Mouse (Mus musculus) lung, adult 18-20 months (tissue): ENCODE measurements at regions not wholly inside any gene's neighbourhood (a gene's known extent, or its start where the extent isn't known, plus 50 kb on each side); places are given as distances from the start of the nearest gene placed in this dataset.

ENCODE experiments used
- DNase-seq, 2 experiments: peaks; one replicate each; pipeline ENCODE4 v3.0.0; 2022; ENCODE audit warnings: mixed read lengths in 2 of 2

DNA sequence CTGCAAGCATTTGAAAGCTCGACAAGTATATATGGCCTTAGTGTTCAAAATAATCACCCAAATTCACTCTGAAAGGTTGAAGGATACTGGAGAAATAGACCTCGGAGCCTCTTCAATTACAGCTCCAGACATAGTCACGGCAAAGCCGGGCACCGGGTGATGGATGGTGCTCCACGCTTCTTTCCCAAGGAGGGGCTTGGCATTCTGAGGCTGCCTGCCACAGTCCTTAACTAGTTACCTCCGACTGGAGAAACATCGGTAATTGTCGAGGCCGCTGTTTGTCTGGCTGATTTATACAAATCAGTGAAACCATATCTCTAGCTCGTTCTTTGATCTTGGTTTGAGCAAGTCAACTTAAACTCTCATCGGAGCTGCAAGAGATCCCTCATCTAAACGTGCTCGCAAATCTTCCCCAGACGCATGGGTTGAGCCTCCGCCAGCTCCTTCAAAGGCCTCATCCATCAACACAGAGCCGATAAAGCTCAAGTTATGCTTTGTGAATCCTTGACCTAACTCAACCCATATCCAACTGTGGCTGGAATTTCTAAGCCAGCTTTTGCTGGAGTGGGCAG is 145.4 kb upstream of the Stx16 start:
- no peak for DNase-seq

DNA sequence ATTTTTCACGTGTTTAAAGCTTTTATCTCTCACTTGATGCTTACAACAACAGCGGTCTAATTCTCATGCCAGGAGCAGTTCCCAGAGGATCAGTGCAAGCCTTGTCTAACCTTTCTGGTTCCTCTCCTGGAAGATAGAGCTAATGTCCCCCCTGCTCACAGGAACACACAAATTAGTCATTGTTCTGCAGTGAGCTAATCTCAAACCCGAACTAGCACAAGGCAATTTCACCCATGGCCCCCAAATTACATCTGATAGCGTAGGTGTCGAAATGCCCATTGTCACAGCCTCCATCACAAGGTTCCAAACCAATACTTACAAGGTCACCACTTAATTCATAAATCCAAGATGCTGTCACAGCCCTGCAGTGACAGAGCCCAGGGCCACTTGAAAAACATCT is 140.4 kb upstream of the Stx16 start:
- DNase-seq: no peak

DNA sequence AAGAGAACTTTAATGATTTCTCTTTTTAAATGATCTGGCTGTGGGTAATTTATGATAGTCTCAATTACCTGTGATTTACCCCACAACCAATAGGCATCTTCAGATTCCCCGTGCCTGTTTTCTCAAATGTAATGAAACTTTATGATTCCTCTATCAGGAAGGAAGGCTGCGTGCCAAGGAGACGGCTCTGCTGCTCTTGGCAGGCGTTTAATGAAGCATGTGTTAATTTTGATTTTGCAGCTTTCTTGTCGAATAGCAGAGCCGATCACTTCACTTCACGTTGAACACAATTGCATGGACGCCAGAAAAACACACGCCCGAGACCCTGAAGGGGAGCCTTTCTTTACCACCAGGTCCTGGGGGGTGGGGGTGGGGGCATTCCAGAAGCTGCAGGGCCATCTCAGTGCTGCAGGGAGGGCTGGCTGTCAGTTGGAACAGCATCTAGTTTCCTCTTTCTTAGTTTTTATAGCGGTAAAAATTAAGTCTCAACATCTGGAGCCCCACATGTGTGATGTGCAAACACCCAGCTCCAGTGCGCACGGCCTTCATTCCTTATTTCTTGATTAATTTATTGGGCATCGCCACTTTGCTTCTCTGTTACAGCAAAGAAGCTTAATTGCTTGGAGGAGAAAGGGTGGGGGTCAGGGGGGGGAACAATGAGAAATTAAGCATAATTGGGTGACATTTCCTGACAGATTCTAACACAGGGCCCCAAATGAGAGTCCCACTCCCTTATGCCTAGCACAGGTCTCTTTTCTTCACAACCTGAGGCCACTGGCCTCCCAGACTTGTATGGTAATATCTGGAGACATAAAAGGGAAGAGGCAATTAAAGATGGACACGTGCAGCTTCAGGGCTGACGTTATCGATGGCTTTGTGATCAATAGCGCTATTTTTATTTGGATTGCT is 138.3 kb upstream of the Stx16 start:
- DNase-seq: no peak

DNA sequence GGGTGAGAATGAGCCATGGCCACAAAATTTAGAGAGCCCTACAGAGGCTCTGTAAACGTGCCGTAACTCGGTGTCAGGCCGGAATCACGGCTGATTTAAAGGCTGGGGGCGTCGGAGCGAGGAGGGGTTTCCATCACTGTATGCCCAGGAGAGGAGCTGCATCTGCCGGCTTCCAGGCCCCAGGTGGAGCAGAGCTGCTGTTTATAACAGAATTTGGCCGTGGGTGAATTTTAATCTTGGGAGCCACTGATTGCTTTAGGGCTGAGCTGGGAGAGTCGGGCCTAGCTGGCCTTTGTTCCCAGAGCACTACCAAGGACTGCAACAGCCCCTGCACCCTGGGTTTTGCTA is 137.7 kb upstream of the Stx16 start:
- no peak for DNase-seq

DNA sequence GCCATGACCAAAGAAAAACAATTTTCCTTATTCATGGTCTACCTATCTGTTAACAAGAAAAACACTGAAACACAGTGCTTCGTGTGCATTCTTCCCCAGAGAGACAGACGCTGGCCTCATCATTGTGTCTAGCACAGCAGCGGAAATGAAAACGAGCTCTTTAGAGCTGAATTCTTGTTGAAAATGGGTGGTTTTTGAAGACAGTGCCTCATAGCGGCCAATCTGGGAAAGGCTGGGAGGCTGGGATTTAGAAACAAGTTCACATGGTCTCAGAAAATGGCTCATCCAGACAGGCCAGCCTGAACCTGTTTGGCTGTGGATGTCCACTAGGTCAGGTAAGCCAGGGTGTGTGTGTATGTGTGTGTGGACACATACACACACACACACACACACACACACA is 130.7 kb upstream of the Stx16 start:
- no peak for DNase-seq

DNA sequence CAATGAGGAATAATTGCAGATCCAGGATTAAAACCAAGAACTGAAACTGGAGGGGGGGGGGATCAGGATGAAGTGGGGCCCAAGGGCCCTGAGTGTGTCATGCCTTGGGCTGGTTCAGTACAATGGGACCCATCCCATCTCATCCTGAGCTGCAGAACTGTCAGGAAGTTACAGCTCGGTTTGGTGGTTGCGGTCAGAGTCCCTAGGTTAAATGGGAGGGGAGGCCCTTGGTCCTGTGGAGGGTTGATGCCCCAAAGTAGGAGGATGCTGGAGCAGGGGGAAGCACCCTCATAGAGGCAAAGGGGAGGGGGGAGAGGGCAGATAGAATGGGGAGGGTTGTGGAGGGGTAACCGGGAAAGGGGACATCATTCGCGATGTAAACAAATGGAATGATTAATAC is 127.5 kb upstream of the Stx16 start:
- no peak for DNase-seq

DNA sequence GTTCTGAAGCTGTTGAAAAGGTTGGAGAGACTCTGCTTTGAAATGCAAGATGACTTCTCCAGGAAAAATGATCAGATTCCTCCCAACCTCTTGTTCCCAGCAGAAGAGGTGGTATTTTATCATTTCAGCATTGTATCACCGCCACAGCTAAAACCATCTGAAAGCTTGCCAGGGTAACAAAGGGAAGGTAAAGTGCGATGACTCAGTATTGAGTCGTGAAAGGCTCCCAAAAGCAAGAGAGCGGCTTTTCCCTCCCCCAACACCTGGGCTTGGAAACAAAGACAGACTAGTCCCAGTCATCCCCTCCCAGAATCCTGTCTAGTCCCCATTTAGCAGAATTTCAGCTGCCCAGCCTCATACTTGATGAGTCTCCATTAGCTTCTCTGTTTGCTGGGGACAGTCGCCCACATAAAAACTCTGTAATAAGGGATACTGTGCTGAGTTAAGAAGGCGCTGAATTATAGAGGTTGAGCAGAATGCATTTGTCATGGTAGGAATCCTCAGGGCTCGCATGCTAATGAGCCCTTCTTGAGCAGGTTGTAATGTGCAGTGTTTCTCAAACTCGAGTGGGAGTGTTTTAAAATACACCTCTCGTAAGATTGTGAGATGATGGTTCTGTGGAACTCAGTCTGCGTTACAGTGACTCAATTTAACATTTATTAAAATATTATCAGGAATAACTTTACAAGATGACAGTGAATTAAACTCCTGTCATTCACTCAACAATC is 125.8 kb upstream of the Stx16 start:
- DNase-seq: no peak

DNA sequence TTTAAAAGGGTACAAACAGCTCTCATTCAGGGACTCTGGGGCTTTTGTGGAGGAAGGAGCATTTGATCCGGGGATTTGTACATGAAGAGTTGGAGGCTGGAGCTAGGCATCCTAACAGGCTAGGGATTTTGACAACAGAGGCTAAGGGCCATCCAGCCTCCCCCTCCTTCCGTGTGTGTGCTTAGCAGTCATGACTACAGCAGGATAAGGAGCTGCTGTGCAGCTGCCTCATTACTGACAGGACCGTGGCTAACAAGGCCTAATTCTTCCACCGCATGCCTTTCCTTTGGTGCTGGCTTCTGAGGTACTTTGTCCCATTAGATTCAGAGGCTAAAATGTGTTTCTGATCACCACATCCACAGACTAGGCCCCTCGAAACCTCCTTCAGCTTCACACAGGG is 110.0 kb upstream of the Stx16 start:
- DNase-seq: no peak

DNA sequence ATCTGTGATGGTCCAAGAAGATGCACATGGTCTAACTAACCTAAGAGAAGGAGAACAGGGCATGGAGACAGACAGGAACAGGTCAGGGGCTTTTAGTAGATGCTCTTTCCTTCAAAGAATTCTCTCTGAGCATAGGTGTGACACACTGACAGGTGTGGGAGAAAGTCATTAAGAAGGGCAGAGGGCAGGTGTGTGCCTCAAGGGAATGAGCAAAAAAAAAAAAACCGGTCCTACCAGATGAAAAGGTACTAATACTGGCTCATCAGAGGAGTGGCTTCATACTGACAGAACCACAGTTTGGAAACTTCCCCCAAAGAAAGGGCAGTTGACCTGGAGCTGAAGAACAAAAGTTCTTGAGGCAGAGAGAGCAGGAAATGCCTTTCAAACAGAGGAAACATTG is 105.3 kb upstream of the Stx16 start:
- no peak for DNase-seq

DNA sequence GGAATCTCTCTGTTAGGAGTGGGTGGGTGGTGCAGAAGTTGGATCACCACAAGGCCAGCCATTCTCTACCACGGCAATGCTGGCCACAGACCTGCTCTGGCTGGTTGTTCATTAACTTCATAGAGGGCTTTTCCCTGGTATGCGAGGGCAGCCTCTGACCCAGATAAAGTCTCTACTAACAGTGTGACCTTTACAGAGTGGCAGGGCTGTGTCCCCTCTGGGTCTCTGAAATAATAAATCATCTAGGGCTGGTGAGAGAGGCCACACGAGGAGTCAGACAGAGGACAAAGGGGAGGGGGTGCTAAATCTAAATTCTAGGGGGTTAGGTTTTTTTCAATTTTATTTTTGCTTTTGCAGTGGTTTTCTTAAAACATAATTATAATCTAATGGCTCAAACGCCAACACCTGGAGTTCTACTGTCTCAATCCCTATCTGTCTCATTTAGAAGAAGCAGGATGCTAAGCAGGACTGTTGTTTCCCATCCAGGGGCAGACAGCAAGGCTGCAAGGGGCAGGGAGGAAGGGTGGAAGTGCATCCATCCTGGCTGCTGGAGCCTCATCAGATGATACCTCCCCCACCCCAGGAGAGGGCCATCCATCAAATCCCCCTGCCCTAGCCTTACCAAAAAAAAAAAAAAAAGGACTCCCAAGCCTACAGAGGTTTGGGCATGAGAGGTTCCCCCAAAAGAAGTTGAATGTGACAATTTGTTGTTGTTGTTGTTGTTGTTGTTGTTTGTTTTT is 99.6 kb upstream of the Stx16 start:
- no peak for DNase-seq

DNA sequence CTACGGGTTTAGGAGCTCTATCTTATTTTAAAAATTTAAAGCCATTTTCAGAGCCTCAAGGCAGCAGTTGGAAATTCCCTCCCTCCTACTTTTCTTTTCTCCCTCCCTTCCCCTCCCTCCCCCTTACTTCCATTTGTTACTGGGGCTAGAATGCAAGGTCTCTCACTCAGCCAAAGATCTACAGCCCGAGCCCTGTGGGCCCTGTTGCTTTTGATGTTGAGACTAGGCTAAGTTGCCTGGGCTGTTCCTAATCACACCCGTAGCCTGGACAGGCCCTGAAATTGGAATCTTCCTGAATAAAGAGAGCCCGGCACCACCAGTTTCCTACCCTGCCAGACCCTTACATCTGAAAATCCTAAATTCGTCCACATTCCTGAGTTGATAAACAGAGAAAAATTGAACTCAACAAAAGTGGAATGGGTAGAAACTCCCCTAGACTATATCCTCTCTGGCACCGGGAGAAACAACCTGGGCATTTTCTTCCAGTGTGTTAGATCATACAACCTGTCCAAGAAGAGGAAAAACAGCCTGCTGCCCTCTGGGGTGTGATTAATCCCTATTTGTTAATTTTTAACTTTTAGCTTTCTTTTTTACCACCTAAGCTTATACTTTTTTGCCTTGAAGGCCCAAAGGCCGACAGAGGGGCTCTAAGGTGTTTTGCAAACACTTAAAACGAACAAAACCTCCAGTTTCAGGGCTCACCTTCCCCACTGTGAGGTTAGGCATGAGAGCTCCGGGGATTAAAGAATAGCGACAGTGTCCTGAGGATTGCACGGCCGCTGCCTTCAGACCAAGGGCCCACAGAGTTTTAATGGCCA is 98.7 kb upstream of the Stx16 start:
- no peak for DNase-seq

DNA sequence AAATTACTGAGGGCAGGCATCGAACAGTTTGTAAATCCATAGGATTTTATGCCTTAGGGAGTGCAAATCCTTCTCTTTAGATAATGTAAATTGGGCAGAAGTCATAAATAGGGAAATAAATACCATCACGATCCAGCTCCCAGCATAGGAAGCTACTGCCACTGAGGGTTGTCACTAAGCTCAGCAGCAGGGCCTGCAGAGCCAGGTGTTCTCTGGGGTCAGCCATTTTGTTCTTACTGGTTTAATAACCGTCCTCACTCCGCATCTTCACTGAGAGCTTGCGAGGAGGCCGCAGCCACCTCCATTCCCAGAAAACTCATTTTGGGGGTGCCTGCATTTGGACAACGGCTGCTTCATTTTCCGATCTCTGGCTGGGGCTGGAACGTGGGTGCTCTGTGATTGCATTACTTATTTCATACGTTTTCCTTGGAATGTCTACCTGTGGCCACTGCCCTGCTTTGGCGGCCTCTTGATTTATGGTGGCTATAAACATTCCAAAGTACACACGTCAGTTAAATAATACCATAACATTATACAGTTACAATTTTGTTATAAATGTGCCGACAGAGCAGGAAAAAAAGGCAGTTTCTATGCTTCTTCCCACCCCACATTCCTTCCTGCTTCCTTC is 97.9 kb upstream of the Stx16 start:
- DNase-seq: no peak

DNA sequence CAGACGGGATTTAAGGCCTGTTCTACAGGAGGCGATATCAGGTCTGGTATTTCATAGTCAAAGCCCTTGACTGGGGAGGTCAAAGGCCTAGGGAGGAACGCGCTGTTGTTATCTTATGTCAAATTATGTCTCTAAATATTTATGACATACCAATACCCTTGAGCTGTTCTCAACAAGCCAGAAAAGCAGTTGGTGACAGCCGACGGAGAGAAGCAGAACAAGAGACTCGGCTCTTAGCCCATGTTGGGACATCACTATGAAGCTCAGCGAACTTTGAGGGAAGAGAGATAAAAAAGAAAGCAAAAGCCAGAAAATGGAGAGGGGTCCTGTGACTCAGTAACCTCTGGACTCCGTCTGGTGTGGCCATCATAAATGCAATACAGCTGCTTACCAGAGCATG is 95.1 kb upstream of the Stx16 start:
- no peak for DNase-seq

DNA sequence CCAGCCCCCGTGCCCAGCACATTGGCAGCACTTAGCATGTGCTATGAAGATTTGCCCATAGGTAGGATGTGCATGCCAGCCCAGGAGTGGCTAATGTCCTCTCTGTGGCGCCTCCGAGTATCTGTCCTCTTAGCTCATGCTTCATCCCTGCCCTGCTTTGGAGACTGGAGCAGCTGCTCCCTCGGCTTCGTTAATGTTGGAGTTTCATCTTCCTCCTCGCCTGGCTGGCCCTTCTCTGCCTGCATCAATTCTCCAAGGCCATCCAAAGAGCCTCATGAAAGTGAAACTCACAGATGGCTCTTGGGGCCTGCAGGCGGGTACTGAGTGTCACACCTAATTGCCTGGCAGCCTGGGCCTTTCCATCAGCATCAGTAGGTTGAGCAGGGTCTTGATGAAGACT is 88.6 kb upstream of the Stx16 start:
- DNase-seq: no peak

DNA sequence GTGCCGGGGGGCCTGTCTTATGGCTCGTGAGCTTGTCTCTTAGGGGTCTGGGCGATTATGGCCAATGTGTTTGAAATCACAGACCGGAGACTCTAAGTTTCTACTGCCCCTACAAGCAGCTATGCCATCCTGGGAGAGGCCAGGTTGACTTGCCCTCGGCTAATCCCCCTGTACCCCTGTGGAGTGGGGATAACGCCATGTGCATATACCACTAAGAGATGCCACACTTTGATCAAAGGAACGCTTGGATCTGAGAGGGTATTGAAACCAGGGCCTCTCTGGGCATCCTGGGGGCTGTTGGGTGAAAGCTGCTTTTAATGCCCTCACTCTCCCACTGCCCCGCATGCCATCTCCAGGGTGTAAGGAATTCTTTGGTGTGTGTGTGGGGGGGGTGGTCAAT is 88.2 kb upstream of the Stx16 start:
- DNase-seq: no peak

DNA sequence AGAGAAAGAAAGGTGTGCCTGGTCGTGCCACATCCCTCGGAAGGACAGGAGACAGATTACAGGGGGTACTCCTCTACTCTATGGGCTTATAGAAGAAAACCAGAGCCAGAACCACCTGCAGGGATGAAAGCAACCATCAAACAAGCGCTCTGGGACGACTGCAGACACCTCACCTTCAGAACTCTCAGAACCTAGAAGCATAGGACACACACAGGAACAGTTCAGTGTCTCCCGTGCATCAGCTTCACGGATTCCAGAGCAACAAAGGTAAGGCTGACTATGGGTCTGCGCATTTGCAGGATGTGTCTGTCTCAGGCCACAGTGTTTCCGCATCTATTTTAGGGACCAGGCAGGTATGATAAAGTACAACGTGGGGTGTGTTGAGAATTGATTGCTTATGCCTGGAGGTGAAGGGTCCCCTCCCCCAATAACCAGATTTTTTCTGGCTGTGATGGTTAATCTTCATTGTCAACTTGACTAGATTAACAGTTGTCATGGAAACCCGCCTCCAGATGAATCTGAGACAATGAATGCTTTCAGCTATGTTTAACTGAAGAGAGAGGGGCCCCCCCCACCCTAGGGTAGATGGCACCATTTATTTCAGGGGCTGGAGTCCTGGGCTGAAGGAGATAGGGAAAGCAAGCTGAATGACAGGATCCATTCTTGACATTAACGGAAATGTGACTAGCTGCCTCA is 87.3 kb upstream of the Stx16 start:
- no peak for DNase-seq

DNA sequence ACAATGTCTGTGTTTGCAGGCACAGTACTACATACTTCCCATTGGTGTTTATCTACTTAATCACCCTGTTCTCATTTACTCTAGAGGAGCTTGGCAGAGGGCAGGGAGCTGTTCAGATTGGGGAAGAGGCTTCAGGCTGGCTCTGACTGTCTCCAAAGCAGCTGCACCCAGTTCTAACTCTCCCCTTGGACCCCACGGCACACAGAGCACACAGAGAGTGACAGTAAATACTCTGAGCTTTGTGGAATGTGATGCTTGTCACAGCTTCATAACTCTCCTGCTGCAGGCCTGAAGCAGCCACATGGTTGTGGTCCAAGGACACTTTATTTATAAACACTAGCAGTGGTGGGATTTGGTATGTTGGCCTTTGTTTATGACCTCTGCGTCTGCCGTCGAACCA is 85.4 kb upstream of the Stx16 start:
- DNase-seq: no peak

DNA sequence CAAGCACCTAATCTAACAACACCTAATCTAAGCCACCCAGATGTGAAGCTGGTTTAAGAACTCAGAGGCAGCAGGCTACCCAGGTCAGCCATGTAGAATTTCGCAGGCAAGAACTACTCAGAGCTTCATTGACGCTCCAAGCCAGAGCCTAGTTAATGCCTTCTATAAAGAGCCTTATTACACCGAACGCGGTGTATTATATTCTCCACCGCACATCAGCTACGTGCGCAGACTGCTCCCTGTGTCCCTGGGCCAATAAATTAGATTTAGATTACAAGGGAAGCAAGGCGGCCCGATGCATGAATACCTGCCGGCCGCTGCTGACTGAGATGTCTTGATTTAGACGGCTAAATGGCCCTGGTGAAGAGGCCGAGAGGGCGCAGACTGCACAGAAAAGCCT is 84.7 kb upstream of the Stx16 start:
- no peak for DNase-seq

DNA sequence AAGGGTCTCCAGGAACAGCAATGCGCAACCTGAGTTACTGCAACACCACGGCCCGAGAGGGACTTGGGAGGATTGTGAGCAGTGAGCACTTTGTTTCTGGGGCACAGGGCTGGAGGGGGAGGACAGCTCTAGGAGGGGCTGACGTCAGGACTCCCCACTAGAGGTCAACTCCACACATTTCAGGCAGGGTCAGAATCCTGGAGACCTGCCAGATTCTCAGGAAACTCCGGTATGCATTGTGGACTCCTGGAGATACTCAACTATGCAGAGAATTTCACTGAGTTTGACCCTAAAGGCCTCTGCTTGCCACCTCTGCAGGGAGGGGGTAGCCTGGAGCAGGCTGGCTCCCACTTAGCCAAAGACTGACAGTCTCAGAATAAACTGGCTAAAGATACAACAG is 84.1 kb upstream of the Stx16 start:
- DNase-seq: peak in 1 of 2 experiments; percentile 3

DNA sequence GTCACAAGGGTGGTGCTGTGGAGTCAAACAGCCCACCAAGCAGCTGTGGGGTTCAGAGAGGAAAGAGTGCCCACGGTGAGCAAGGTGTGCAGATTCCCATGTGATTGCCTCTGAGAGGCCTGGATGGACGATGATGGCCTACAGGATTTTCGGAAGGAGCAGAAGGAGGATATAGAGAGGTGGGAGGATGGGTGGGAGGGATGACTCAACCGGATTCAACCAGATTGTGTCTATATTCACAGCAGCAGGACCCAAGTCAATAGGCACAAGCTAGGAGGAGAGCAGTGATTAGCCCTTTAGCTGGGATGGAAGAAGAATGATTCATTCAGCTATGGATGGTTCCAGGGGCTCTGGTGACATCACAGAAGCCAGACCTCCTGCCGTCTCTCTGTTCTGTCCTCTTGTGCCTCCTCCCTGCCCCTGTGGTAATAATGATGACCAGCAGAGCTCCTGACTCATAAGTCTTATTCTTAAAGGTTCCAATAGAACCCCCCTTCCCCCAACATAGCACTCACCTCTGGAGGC is 82.6 kb upstream of the Stx16 start:
- no peak for DNase-seq
